Mouse (Mus musculus): ENCODE results near the gene Ippk.

The Ippk gene

GRCm38 (mm10) chr13:49480551-49480950 lies 59.5 kb downstream of the Ippk start:
- DNase-seq (ENCODE audit: low spot score), result no peak

GRCm38 (mm10) chr13:49485388-49485787 lies 64.3 kb downstream of the Ippk start:
- no peak for DNase-seq (ENCODE audit: low spot score)

GRCm38 (mm10) chr13:49492376-49493368 lies 71.6 kb downstream of the Ippk start, which contains the start of gene Tes3-ps:
Tes3-ps (plus strand) TSS chr13:49493318.
- DNase-seq (ENCODE audit: low spot score), result no peak

GRCm38 (mm10) chr13:49504510-49504909 lies 83.5 kb downstream of the Ippk start, which contains the start of gene Ecm2:
Ecm2 (plus strand) TSS chr13:49504810.
- no peak for DNase-seq (ENCODE audit: low spot score)

- DNase-seq (ENCODE audit: low spot score), result no peak
Observed at GRCm38 (mm10) chr13:49505776-49506175, 84.7 kb downstream of the Ippk start.

- no peak for DNase-seq (ENCODE audit: low spot score)
Observed at GRCm38 (mm10) chr13:49507176-49507575, 86.1 kb downstream of the Ippk start.
